Mouse (Mus musculus): ENCODE measurements at regions not wholly inside any gene's neighbourhood (a gene's known extent, or its start where the extent isn't known, plus 50 kb on each side); places are given as distances from the start of the nearest gene placed in this dataset.

GRCm38 (mm10) chr17:45934002-45934401 lies 98.2 kb downstream of the Vegfa start:
- WGBS = 34% methylated on average over 2 of the region's 2 CpGs
- no peak for ATAC-seq
- Histone ChIP-seq H3K4me1 (ENCODE audit: control insufficient read depth, insufficient read depth, low read depth, low read length) (no peaks in the 10 kb centered on the region), H3K9ac (ENCODE audit: low read depth, low read length) (no peak overlapping the region), H3K9me3 (ENCODE audit: control insufficient read depth, low read length) (no peaks in the 10 kb centered on the region), H3K4me3 (ENCODE audit: low read length) (no peak overlapping the region), H3K4me2 (ENCODE audit: low read length) (no peak overlapping the region), H3K27ac (ENCODE audit: low read depth, low read length) (no peak overlapping the region), H3K27me3 (replicated peaks; ENCODE audit: control insufficient read depth, insufficient read depth, low read length) (no peaks in the 10 kb centered on the region), H3K36me3 (ENCODE audit: control insufficient read depth, insufficient read depth, low read length) (no peaks in the 10 kb centered on the region)

DNA sequence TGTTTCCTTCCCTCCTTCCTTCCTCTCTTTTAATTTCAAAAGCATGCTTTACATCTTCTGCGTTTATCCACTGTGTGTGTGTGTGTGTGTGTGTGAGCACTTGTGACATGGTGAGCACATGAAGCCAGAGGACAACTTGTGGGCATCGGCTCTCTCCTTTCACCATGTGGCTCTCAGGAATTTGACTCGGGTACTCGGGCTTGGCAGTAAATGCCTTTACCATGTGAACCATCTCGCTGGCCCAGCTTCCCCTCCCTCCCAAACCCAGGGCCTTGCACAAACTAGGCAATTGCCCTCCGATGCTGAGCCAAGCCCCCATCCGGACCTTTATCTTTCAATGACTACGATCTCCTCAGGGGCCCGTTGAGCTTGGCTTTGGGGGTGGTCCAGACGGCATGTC lies 99.1 kb downstream of the Vegfa start:
- Histone ChIP-seq H3K9me3 (ENCODE audit: control insufficient read depth, low read length) (no peaks in the 10 kb centered on the region), H3K36me3 (ENCODE audit: control insufficient read depth, insufficient read depth, low read length) (no peaks in the 10 kb centered on the region), H3K27ac (ENCODE audit: low read depth, low read length) (no peak overlapping the region), H3K27me3 (replicated peaks; ENCODE audit: control insufficient read depth, insufficient read depth, low read length) (no peaks in the 10 kb centered on the region), H3K9ac (ENCODE audit: low read depth, low read length) (no peak overlapping the region), H3K4me3 (ENCODE audit: low read length) (no peak overlapping the region), H3K4me1 (ENCODE audit: control insufficient read depth, insufficient read depth, low read depth, low read length) (no peaks in the 10 kb centered on the region), H3K4me2 (ENCODE audit: low read length) (no peak overlapping the region)
- 44% methylated on average over 10 of the region's 10 CpGs for WGBS
- no peak for ATAC-seq

DNA sequence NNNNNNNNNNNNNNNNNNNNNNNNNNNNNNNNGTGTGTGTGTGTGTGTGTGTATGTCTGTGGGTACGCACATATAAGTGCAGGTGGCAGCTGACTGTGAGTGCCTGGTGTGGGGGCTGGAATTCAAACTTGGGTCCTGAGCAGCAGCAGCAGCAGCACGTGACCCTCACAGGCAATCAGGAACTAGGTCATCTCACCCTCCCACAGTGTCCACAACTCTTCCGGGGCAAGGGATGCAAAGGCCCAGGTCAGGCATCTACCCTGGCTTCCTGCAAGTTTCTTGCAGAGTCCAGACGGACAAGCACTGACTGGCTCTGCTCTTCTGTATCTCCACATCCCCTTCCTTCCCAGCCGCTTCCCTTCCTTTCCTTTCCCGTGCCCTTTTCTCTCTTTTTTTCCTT lies 99.6 kb downstream of the Vegfa start:
- no peak overlapping the region for H3K9ac ChIP-seq (ENCODE audit: low read depth, low read length)
- H3K27me3 ChIP-seq (replicated peaks; ENCODE audit: control insufficient read depth, insufficient read depth, low read length) = no peaks in the 10 kb centered on the region
- H3K27ac ChIP-seq (ENCODE audit: low read depth, low read length) = no peak overlapping the region
- WGBS = 73% methylated on average over 6 of the region's 6 CpGs
- H3K4me1 ChIP-seq (ENCODE audit: control insufficient read depth, insufficient read depth, low read depth, low read length) = no peaks in the 10 kb centered on the region
- H3K9me3 ChIP-seq (ENCODE audit: control insufficient read depth, low read length) = no peaks in the 10 kb centered on the region
- H3K4me2 ChIP-seq (ENCODE audit: low read length) = no peak overlapping the region
- no peaks in the 10 kb centered on the region for H3K36me3 ChIP-seq (ENCODE audit: control insufficient read depth, insufficient read depth, low read length)
- no peak overlapping the region for H3K4me3 ChIP-seq (ENCODE audit: low read length)
- ATAC-seq = no peak

GRCm38 (mm10) chr17:45929591-45929990 lies 102.6 kb downstream of the Vegfa start:
- H3K36me3 ChIP-seq (ENCODE audit: control insufficient read depth, insufficient read depth, low read length) = no peaks in the 10 kb centered on the region
- ATAC-seq = no peak

GRCm38 (mm10) chr17:45928903-45929477 lies 103.2 kb downstream of the Vegfa start:
- no peak for ATAC-seq
- Histone ChIP-seq H3K9me3 (ENCODE audit: control insufficient read depth, low read length) (no peaks in the 10 kb centered on the region), H3K36me3 (ENCODE audit: control insufficient read depth, insufficient read depth, low read length) (no peaks in the 10 kb centered on the region), H3K4me2 (ENCODE audit: low read length) (no peak overlapping the region), H3K4me3 (ENCODE audit: low read length) (no peak overlapping the region), H3K4me1 (ENCODE audit: control insufficient read depth, insufficient read depth, low read depth, low read length) (no peaks in the 10 kb centered on the region), H3K27me3 (replicated peaks; ENCODE audit: control insufficient read depth, insufficient read depth, low read length) (no peaks in the 10 kb centered on the region), H3K9ac (ENCODE audit: low read depth, low read length) (no peak overlapping the region), H3K27ac (ENCODE audit: low read depth, low read length) (no peak overlapping the region)
- WGBS = 71% methylated on average over 8 of the region's 8 CpGs

More at GRCm38 (mm10) chr17:45929591-45929990, 102.6 kb downstream of the Vegfa start:
- H3K4me2 ChIP-seq (ENCODE audit: low read length) = no peak overlapping the region
- H3K9ac ChIP-seq (ENCODE audit: low read depth, low read length) = no peak overlapping the region
- no peaks in the 10 kb centered on the region for H3K27me3 ChIP-seq (replicated peaks; ENCODE audit: control insufficient read depth, insufficient read depth, low read length)
- no peak overlapping the region for H3K27ac ChIP-seq (ENCODE audit: low read depth, low read length)
- H3K4me3 ChIP-seq (ENCODE audit: low read length) = no peak overlapping the region
- no peaks in the 10 kb centered on the region for H3K9me3 ChIP-seq (ENCODE audit: control insufficient read depth, low read length)
- no peaks in the 10 kb centered on the region for H3K4me1 ChIP-seq (ENCODE audit: control insufficient read depth, insufficient read depth, low read depth, low read length)
- 74% methylated on average over 7 of the region's 7 CpGs for WGBS

- WGBS = 89% methylated on average over 4 of the region's 4 CpGs
- H3K27me3 ChIP-seq (replicated peaks; ENCODE audit: control insufficient read depth, insufficient read depth, low read length) = no peaks in the 10 kb centered on the region
- H3K4me3 ChIP-seq (ENCODE audit: low read length) = no peak overlapping the region
- H3K4me1 ChIP-seq (ENCODE audit: control insufficient read depth, insufficient read depth, low read depth, low read length) = no peaks in the 10 kb centered on the region
- H3K4me2 ChIP-seq (ENCODE audit: low read length) = no peak overlapping the region
- H3K27ac ChIP-seq (ENCODE audit: low read depth, low read length) = no peak overlapping the region
- no peaks in the 10 kb centered on the region for H3K9me3 ChIP-seq (ENCODE audit: control insufficient read depth, low read length)
- no peak for ATAC-seq
- H3K36me3 ChIP-seq (ENCODE audit: control insufficient read depth, insufficient read depth, low read length) = no peaks in the 10 kb centered on the region
- H3K9ac ChIP-seq (ENCODE audit: low read depth, low read length) = no peak overlapping the region
These were observed 104.2 kb downstream of the Vegfa start for GRCm38 (mm10) chr17:45928013-45928412.

GRCm38 (mm10) chr17:45925845-45926244 lies 106.3 kb downstream of the Vegfa start:
- no peaks in the 10 kb centered on the region for H3K27me3 ChIP-seq (replicated peaks; ENCODE audit: control insufficient read depth, insufficient read depth, low read length)
- no peak overlapping the region for H3K4me2 ChIP-seq (ENCODE audit: low read length)
- H3K4me1 ChIP-seq (ENCODE audit: control insufficient read depth, insufficient read depth, low read depth, low read length) = no peaks in the 10 kb centered on the region
- H3K4me3 ChIP-seq (ENCODE audit: low read length) = no peak overlapping the region
- WGBS = 68% methylated on average over 6 of the region's 6 CpGs
- no peak for ATAC-seq
- H3K36me3 ChIP-seq (ENCODE audit: control insufficient read depth, insufficient read depth, low read length) = no peaks in the 10 kb centered on the region
- H3K27ac ChIP-seq (ENCODE audit: low read depth, low read length) = no peak overlapping the region
- no peaks in the 10 kb centered on the region for H3K9me3 ChIP-seq (ENCODE audit: control insufficient read depth, low read length)
- no peak overlapping the region for H3K9ac ChIP-seq (ENCODE audit: low read depth, low read length)

- Histone ChIP-seq H3K4me1 (ENCODE audit: control insufficient read depth, insufficient read depth, low read depth, low read length) (no peaks in the 10 kb centered on the region), H3K27me3 (replicated peaks; ENCODE audit: control insufficient read depth, insufficient read depth, low read length) (no peaks in the 10 kb centered on the region), H3K4me3 (ENCODE audit: low read length) (no peak overlapping the region), H3K9ac (ENCODE audit: low read depth, low read length) (no peak overlapping the region), H3K9me3 (ENCODE audit: control insufficient read depth, low read length) (no peaks in the 10 kb centered on the region), H3K27ac (ENCODE audit: low read depth, low read length) (no peak overlapping the region), H3K4me2 (ENCODE audit: low read length) (no peak overlapping the region), H3K36me3 (ENCODE audit: control insufficient read depth, insufficient read depth, low read length) (no peaks in the 10 kb centered on the region)
- 84% methylated on average over 6 of the region's 6 CpGs for WGBS
- no peak for ATAC-seq
These were observed 107.6 kb downstream of the Vegfa start for GRCm38 (mm10) chr17:45924595-45924994.

DNA sequence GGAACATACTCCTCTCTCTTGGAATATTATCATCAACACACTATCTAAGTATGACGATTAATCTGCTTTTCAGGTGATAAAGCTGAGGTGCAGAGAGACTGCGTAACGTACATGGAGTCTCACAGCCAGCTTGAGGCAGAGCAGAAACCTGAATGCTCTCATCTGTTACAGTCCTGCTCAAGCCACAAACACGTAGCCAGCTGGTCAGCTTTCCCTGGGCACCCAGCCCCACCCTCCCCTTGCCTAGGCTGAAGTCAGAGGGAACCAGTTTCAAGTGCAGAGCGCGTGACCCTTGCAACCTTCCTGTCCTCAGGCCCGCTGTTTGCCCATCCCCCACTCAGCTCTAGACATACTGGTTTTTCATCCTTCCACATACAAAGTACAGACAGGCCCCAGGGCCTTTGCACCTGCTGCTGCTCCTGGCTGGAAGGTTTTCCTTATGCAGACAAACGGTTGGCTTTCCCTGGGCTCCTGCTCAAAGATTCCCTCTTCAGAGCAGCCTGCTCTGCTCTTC lies 108.9 kb downstream of the Vegfa start:
- H3K4me2 ChIP-seq (ENCODE audit: low read length) = no peak overlapping the region
- H3K27ac ChIP-seq (ENCODE audit: low read depth, low read length) = no peak overlapping the region
- H3K36me3 ChIP-seq (ENCODE audit: control insufficient read depth, insufficient read depth, low read length) = no peaks in the 10 kb centered on the region
- no peaks in the 10 kb centered on the region for H3K4me1 ChIP-seq (ENCODE audit: control insufficient read depth, insufficient read depth, low read depth, low read length)
- no peak overlapping the region for H3K4me3 ChIP-seq (ENCODE audit: low read length)
- ATAC-seq = no peak
- H3K27me3 ChIP-seq (replicated peaks; ENCODE audit: control insufficient read depth, insufficient read depth, low read length) = no peaks in the 10 kb centered on the region
- H3K9me3 ChIP-seq (ENCODE audit: control insufficient read depth, low read length) = peaks cover 3% of the 10 kb centered on the region; the same call in 1 of the 2 replicates
- no peak overlapping the region for H3K9ac ChIP-seq (ENCODE audit: low read depth, low read length)
- WGBS = 80% methylated on average over 8 of the region's 8 CpGs

All from hindbrain, embryonic 16.5 days (tissue).